ENCODE assay signal across 8 mouse cellular contexts in genomic region chr7:82648353-82649080, GRCm38 (mm10). TPM values are rescaled to one million over a fixed set of nuclear protein-coding genes. Genes with fewer than 3 reads are reported as not detected.
A peak's percentile ranks its signal among the peaks of the same experiment; 100 is the strongest.
DNase-seq lines count a peak whose midpoint lies in the region; ATAC-seq and TF ChIP-seq lines count a peak whose summit lies in the region.

Gene Saxo2, minus strand, starts transcription at chr7:82648528.
Gene Efl1, plus strand, starts transcription at chr7:82648614.

- no peak for TF ChIP-seq POLR2A in bone marrow macrophage, adult 2 months (IDR thresholded peaks at IDR 0.05; ENCODE audit: borderline replicate concordance, low read depth, low read length)
- peak; percentile 64 for TF ChIP-seq POLR2A in embryonic fibroblast, embryonic 13.5 days (IDR thresholded peaks at IDR 0.05; ENCODE audit: low read depth, low read length)

- no peaks in the 10 kb centered on the region for H3K9me3 ChIP-seq in heart, embryonic 10.5 days
- H3K9me3 ChIP-seq in kidney, embryonic 15.5 days (replicated peaks), result no peaks in the 10 kb centered on the region

- DNase-seq in A20 (ENCODE audit: low read depth, low spot score) (peak; percentile 98), liver (peak; percentile 92)
- DNase-seq in heart, embryonic 10.5 days (ENCODE audit: low spot score), result peak; percentile 97
- peak; percentile 94 to 97 for DNase-seq in spleen, postnatal 4 days (ENCODE audit: low spot score in 2 of 2)

- peak; percentile 99 for ATAC-seq in kidney, embryonic 15.5 days (replicated peaks; ENCODE audit: low FRiP score)
- ATAC-seq in monocyte, adult 5-6 weeks (replicated peaks; ENCODE audit: insufficient number of reproducible peaks, low FRiP score, low TSS enrichment, poor library complexity, severe bottlenecking), result peak; percentile 99

- no peak for TF ChIP-seq CTCF in bone marrow macrophage, adult 2 months (IDR thresholded peaks at IDR 0.05; ENCODE audit: low read depth, low read length)
- no peak for TF ChIP-seq CTCF in embryonic fibroblast, embryonic 13.5 days (IDR thresholded peaks at IDR 0.05; ENCODE audit: borderline replicate concordance, insufficient read depth, low read length)

- H3K4me3 ChIP-seq in bone marrow macrophage, adult 2 months (ENCODE audit: insufficient read depth, low read length), result peak within 1 kb of the TSS; percentile 86
- peak within 1 kb of the TSS; percentile 88 for H3K4me3 ChIP-seq in embryonic fibroblast, embryonic 13.5 days (ENCODE audit: insufficient read depth, low read length)
- peak within 1 kb of the TSS; percentile 79 for H3K4me3 ChIP-seq in heart, embryonic 10.5 days
- peak within 1 kb of the TSS; percentile 76 for H3K4me3 ChIP-seq in kidney, embryonic 15.5 days (replicated peaks)

- peak within 1 kb of the TSS; percentile 56 for H3K9ac ChIP-seq in kidney, embryonic 15.5 days

- WGBS in heart, embryonic 10.5 days, result under 1% methylated on average over 46 of the region's 46 CpGs
- under 1% methylated on average over 46 of the region's 46 CpGs for WGBS in kidney, embryonic 15.5 days

- H3K27ac ChIP-seq in bone marrow macrophage, adult 2 months (ENCODE audit: insufficient read depth, low read depth, low read length), result 0 out of 2 replicates have a peak within 1 kb of the TSS, but pooled peaks have one; percentile 8
- H3K27ac ChIP-seq in embryonic fibroblast, embryonic 13.5 days (ENCODE audit: insufficient read depth, low read length), result peak within 1 kb of the TSS; percentile 10; the same call in 1 of the 2 replicates
- H3K27ac ChIP-seq in heart, embryonic 10.5 days, result peak within 1 kb of the TSS; percentile 86
- H3K27ac ChIP-seq in kidney, embryonic 15.5 days, result peak within 1 kb of the TSS; percentile 51; the same call in 1 of the 2 replicates

- peak within 1 kb of the TSS; percentile 61 for H3K4me2 ChIP-seq in kidney, embryonic 15.5 days

- peaks cover 10% of the 10 kb centered on the region for H3K4me1 ChIP-seq in bone marrow macrophage, adult 2 months (ENCODE audit: control insufficient read depth, insufficient read depth, low read length)
- H3K4me1 ChIP-seq in embryonic fibroblast, embryonic 13.5 days (ENCODE audit: control insufficient read depth, insufficient read depth, low read length), result 0 out of 2 replicates have a peak, but pooled peaks cover 5% of the 10 kb centered on the region
- H3K4me1 ChIP-seq in heart, embryonic 10.5 days, result peaks cover 7% of the 10 kb centered on the region
- peaks cover 7% of the 10 kb centered on the region for H3K4me1 ChIP-seq in kidney, embryonic 15.5 days

- H3K36me3 ChIP-seq in heart, embryonic 10.5 days, result peaks cover 12% of the 10 kb centered on the region
- H3K36me3 ChIP-seq in kidney, embryonic 15.5 days, result peaks cover 11% of the 10 kb centered on the region; the same call in 1 of the 2 replicates

- no peaks in the 10 kb centered on the region for H3K27me3 ChIP-seq in heart, embryonic 10.5 days (ENCODE audit: insufficient read depth, poor library complexity, severe bottlenecking)
- no peaks in the 10 kb centered on the region for H3K27me3 ChIP-seq in kidney, embryonic 15.5 days

RNA-seq across cellular contexts. Expression of gene Saxo2, which starts in this region (rescaled TPM):
- 0.67 and 1.9 TPM in 2 replicates for polyA plus RNA-seq in bone marrow macrophage, adult 2 months (2012; ENCODE audit: insufficient read depth, insufficient read length, missing spikeins)
- polyA plus RNA-seq in embryonic fibroblast, embryonic 13.5 days (2011; ENCODE audit: insufficient read length, low read depth, missing spikeins), result 2.0 and 2.9 TPM in 2 replicates
- polyA plus RNA-seq in heart, embryonic 10.5 days (2016; fragmentation: Nextera tagmentation; extraction: Ambion mirVana), result 3.5 and 4.6 TPM in 2 replicates
- 5.0 and 5.8 TPM in 2 replicates for polyA plus RNA-seq in kidney, embryonic 15.5 days (2015; fragmentation: Nextera tagmentation; extraction: Ambion mirVana)
- total RNA-seq in monocyte, adult 5-6 weeks (2017), result not detected in 3 replicates

RNA-seq across cellular contexts. Expression of gene Efl1, which starts in this region (rescaled TPM):
- 10.3 and 11.9 TPM in 2 replicates for polyA plus RNA-seq in bone marrow macrophage, adult 2 months (2012; ENCODE audit: insufficient read depth, insufficient read length, missing spikeins)
- 21.2 and 24.0 TPM in 2 replicates for polyA plus RNA-seq in embryonic fibroblast, embryonic 13.5 days (2011; ENCODE audit: insufficient read length, low read depth, missing spikeins)
- polyA plus RNA-seq in heart, embryonic 10.5 days (2016; fragmentation: Nextera tagmentation; extraction: Ambion mirVana), result 18.5 and 19.9 TPM in 2 replicates
- 20.0 and 20.1 TPM in 2 replicates for polyA plus RNA-seq in kidney, embryonic 15.5 days (2015; fragmentation: Nextera tagmentation; extraction: Ambion mirVana)
- total RNA-seq in monocyte, adult 5-6 weeks (2017), result 20.5 to 31.3 TPM (median 28.3 TPM) in 3 replicates

Comparison
In these comparisons a context has a peak if more than half of its experiments do, and no peak if none do; other contexts are left out.
1. Peak in every context shown above with its lines: DNase-seq, ATAC-seq, H3K4me3 ChIP-seq and H3K27ac ChIP-seq.
2. H3K27ac ChIP-seq: peak in every context shown above with its lines; median percentile 86 in heart, embryonic 10.5 days; 51 in kidney, embryonic 15.5 days; 10 in embryonic fibroblast, embryonic 13.5 days; 8 in bone marrow macrophage, adult 2 months.